Mouse (Mus musculus) neural tube, embryonic 11.5 days (tissue): ENCODE measurements around the gene Hist1h1d. TPM values are rescaled to one million over a fixed set of nuclear protein-coding genes. Genes with fewer than 3 reads are reported as not detected.
"Not testable (repeated sequence)": the region's sequence is repeated elsewhere in the genome, so short reads cannot be mapped to it uniquely, and the experiment has no call there.

Experiments used
- ATAC-seq: fragments of 200-750 bp; cut with Nextera tagmentation; 2 replicates; pipeline ENCODE4 v1.8.0; 2017; ENCODE audit warnings: moderate number of reproducible peaks, mild to moderate bottlenecking, moderate TSS enrichment, moderate library complexity; ENCODE audit not compliant: insufficient read depth, low FRiP score, low TSS enrichment
- DNase-seq: peaks from one replicate; pipeline ENCODE4 v3.0.0-alpha.2; 2015; ENCODE audit warnings: low spot score
- H3K27ac ChIP-seq: fragments of 300-500 bp; sonication (generic); 2 replicates; pipeline ENCODE4 v1.5.1; 2014; ENCODE audit warnings: low read depth, mild to moderate bottlenecking, low read length
- H3K27me3 ChIP-seq: fragments of 300-500 bp; sonication (generic); 2 replicates; pipeline ENCODE4 v1.6.1; 2014; ENCODE audit warnings: mild to moderate bottlenecking, low read length, mixed read lengths; ENCODE audit not compliant: control insufficient read depth, insufficient read depth
- H3K36me3 ChIP-seq: fragments of 300-500 bp; sonication (generic); 2 replicates; pipeline ENCODE4 v1.6.1; 2014; ENCODE audit warnings: mild to moderate bottlenecking, low read length, moderate library complexity, mixed read lengths; ENCODE audit not compliant: control insufficient read depth, insufficient read depth
- H3K4me1 ChIP-seq: fragments of 300-500 bp; sonication (generic); 2 replicates; pipeline ENCODE4 v1.6.1; 2014; ENCODE audit warnings: low read length, mixed read lengths; ENCODE audit not compliant: control insufficient read depth, insufficient read depth
- H3K4me2 ChIP-seq: fragments of 300-500 bp; sonication (generic); 2 replicates; pipeline ENCODE4 v1.6.1; 2014; ENCODE audit warnings: low read depth, mild to moderate bottlenecking, moderate library complexity
- H3K4me3 ChIP-seq: fragments of 300-500 bp; sonication (generic); 2 replicates; pipeline ENCODE4 v1.5.1; 2014; ENCODE audit warnings: low read depth, low read length
- H3K9ac ChIP-seq: fragments of 300-500 bp; sonication (generic); 2 replicates; pipeline ENCODE4 v1.6.1; 2014; ENCODE audit warnings: mild to moderate bottlenecking, low read length
- H3K9me3 ChIP-seq: fragments of 300-500 bp; sonication (generic); 2 replicates; pipeline ENCODE4 v1.6.1; 2016; ENCODE audit warnings: low read length; ENCODE audit not compliant: control insufficient read depth
- WGBS: fragments of 180-500 bp; shearing (Covaris S2); extraction: QIAGEN DNeasy Blood & Tissue Kit; methylation state at CpG from one replicate; pipeline ENCODE4 v1.1.7; 2014; 5-methylcytosine and 5-hydroxymethylcytosine counted together
- polyA plus RNA-seq: library from polyadenylated mRNA; unstranded; fragments of >200 nt; fragmentation: Nextera tagmentation; extraction: Ambion mirVana; gene quantifications from 2 replicates; pipeline ENCODE4 v1.2.1, GENCODE M21; 2014

Hist1h1d gene
- polyA plus RNA-seq, 1 experiment from 2014 or later: 0.58 TPM

DNA sequence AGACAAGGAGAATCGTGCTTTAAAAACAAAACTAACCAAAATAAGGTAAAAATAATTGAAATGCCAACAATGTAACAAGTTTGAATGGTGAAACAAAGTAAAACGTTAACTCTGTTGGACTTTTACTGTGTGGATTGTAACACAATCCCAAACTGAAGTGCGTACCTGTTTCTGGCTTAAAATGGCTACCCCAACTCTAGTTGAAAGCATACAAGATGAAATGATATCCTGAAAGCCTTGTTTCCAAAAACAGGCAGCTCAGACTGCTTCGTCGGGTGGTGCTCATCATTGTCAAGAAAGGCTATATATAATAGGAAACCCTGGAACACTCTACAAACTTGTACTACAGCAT lies 8.4 kb downstream of the Hist1h1d start:
- 0% methylated on average over 2 of the region's 5 CpGs for WGBS
- not testable (repeated sequence) for ATAC-seq, H3K4me1 ChIP-seq, H3K27ac ChIP-seq, DNase-seq, H3K27me3 ChIP-seq, H3K36me3 ChIP-seq, H3K9me3 ChIP-seq
- peak overlapping the region; percentile 45; the same call in 1 of the 2 replicates for H3K9ac ChIP-seq
- H3K4me2 ChIP-seq: peak overlapping the region; percentile 55
- peak overlapping the region; percentile 33 for H3K4me3 ChIP-seq

DNA sequence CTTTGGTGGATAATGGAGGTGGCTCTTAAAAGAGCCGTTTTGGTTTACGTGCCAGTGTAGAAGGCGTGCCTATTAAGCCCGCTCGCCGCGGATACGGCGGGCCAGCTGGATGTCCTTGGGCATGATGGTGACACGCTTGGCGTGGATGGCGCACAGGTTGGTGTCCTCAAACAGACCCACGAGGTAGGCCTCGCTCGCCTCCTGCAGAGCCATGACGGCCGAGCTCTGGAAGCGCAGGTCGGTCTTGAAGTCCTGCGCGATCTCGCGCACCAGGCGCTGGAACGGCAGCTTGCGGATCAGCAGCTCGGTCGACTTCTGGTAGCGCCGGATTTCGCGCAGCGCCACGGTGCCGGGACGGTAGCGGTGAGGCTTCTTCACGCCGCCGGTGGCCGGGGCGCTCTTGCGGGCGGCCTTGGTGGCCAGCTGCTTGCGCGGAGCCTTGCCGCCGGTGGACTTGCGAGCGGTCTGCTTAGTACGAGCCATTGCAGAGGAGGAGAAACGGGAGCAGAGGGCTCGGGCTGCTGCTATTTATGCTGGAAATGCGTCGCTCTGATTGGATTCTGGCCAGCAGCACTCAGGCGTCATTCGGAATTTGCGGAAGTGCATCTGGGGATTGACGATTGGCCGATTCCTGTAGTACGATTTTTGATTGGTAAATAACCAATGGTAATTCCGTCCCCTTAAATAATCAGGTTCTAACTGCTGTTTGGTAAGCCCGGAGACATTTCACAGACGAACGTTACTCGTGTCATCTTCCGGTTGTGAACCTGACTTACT lies 9.0 kb downstream of the Hist1h1d start, which contains the start of gene Hist1h3e:
Gene Hist1h3e (minus strand): TSS at position 487 of the 777 bp plus-strand sequence.
- not testable (repeated sequence) for H3K27me3 ChIP-seq, H3K36me3 ChIP-seq, H3K4me1 ChIP-seq, H3K9me3 ChIP-seq
- peak within 1 kb of the TSS; percentile 63 for H3K9ac ChIP-seq
- peak within 1 kb of the TSS; percentile 55 for H3K4me2 ChIP-seq
- DNase-seq (peak; percentile 95), ATAC-seq (peak; percentile 95)
- H3K4me3 ChIP-seq: peak within 1 kb of the TSS; percentile 33
- 0% methylated on average over 47 of the region's 67 CpGs for WGBS
- H3K27ac ChIP-seq: peak within 1 kb of the TSS; percentile 96

- H3K4me2 ChIP-seq: peak overlapping the region; percentile 55
- peak overlapping the region; percentile 96 for H3K27ac ChIP-seq
- DNase-seq (peak; percentile 60), ATAC-seq (peak; percentile 43; the same call in 1 of the 2 replicates)
- H3K4me1 ChIP-seq: no peaks in the 10 kb centered on the region
- WGBS: 4% methylated on average over 18 of the region's 18 CpGs
- peak overlapping the region; percentile 18 for H3K4me3 ChIP-seq
- peak overlapping the region; percentile 63 for H3K9ac ChIP-seq
- H3K36me3 ChIP-seq: no peaks in the 10 kb centered on the region
- H3K9me3 ChIP-seq: no peaks in the 10 kb centered on the region
- H3K27me3 ChIP-seq: no peaks in the 10 kb centered on the region
Measured at GRCm38 (mm10) chr13:23562699-23563462, 9.8 kb downstream of the Hist1h1d start.

DNA sequence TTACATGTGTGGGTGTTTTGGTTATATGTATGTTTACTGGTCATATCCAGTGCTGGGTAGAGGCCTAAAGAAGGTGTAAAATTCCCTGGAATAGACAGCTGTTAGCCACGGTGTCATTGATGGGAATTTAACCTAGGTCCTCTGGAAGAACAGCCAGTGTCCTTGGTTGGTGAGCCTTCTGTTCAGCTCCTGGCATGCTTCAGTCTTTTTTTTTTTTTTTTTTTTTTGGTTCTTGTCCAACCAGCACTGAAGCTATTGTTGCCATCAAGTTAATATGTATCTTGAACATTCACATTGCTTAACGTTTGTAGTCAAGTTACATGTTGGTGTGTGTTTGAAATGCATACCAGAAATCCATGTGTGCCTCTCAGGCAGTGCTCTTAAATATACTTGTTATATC lies 11.4 kb downstream of the Hist1h1d start:
- H3K4me1 ChIP-seq: no peaks in the 10 kb centered on the region
- H3K4me3 ChIP-seq: no peak overlapping the region
- 93% methylated on average over 2 of the region's 2 CpGs for WGBS
- DNase-seq: no peak
- H3K27ac ChIP-seq: no peak overlapping the region
- no peaks in the 10 kb centered on the region for H3K36me3 ChIP-seq
- H3K27me3 ChIP-seq: no peaks in the 10 kb centered on the region
- no peaks in the 10 kb centered on the region for H3K9me3 ChIP-seq
- no peak for ATAC-seq
- no peak overlapping the region for H3K9ac ChIP-seq
- H3K4me2 ChIP-seq: no peak overlapping the region

- Histone ChIP-seq H3K27ac (peak overlapping the region; percentile 93), H3K4me3 (peak overlapping the region; percentile 45), H3K4me2 (peak overlapping the region; percentile 64), H3K9ac (peak overlapping the region; percentile 49)
- H3K27me3 ChIP-seq, H3K9me3 ChIP-seq, H3K4me1 ChIP-seq, H3K36me3 ChIP-seq: not testable (repeated sequence)
- DNase-seq (peak; percentile 15), ATAC-seq (peak; percentile 11)
- 3% methylated on average over 12 of the region's 41 CpGs for WGBS
Measured at GRCm38 (mm10) chr13:23570261-23571021, 17.4 kb downstream of the Hist1h1d start.

DNA sequence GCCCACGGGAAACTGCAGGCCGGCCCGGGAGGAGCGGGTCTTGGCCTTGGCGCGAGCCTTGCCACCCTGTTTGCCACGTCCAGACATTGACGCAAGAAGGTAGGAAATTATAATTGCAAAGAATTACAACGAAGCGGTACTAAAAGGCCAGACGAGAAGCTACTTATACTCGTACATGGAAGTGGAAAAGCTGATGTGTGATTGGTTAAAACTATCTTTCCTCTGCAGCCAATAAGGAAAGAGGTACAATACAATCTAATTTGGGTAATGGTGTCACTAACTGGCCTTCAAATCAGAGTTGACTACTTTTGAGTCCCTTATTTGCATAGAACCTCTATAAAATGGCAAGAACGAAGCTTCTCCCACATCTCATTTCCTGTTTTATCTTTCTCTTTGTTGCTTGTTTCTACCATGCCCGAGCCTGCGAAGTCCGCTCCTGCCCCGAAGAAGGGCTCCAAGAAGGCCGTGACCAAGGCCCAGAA lies 18.0 kb downstream of the Hist1h1d start, which contains the start of the genes Hist1h2ae and Hist1h2bg:
Gene Hist1h2ae (minus strand): TSS at position 199 of the 482 bp plus-strand sequence.
Gene Hist1h2bg (plus strand): TSS at position 375 of the 482 bp plus-strand sequence.
- Histone ChIP-seq H3K9me3 (no peaks in the 10 kb centered on the region), H3K4me3 (peak within 1 kb of the TSS; percentile 45), H3K27ac (peak within 1 kb of the TSS; percentile 93), H3K4me1 (peaks cover 6% of the 10 kb centered on the region), H3K4me2 (peak within 1 kb of the TSS; percentile 64), H3K36me3 (no peaks in the 10 kb centered on the region), H3K9ac (peak within 1 kb of the TSS; percentile 77), H3K27me3 (no peaks in the 10 kb centered on the region)
- peak; percentile 75 for DNase-seq
- ATAC-seq: peak; percentile 88
- WGBS: 0% methylated on average over 18 of the region's 18 CpGs

GRCm38 (mm10) chr13:23571504-23572217 lies 18.6 kb downstream of the Hist1h1d start:
- under 1% methylated on average over 8 of the region's 34 CpGs for WGBS
- ATAC-seq: peak; percentile 5
- peak overlapping the region; percentile 93 for H3K27ac ChIP-seq
- peak overlapping the region; percentile 64 for H3K4me2 ChIP-seq
- peak; percentile 40 for DNase-seq
- not testable (repeated sequence) for H3K9me3 ChIP-seq, H3K36me3 ChIP-seq, H3K27me3 ChIP-seq, H3K4me1 ChIP-seq
- peak overlapping the region; percentile 45 for H3K4me3 ChIP-seq
- H3K9ac ChIP-seq: peak overlapping the region; percentile 77
